Mouse (Mus musculus): ENCODE measurements around the gene Adamtsl5. TPM values are rescaled to one million over a fixed set of nuclear protein-coding genes. Genes with fewer than 3 reads are reported as not detected.

Adamtsl5 gene
- total and polyA plus RNA-seq, 2 experiments from 2014 or later, result 0.62 to 0.77 TPM

DNA sequence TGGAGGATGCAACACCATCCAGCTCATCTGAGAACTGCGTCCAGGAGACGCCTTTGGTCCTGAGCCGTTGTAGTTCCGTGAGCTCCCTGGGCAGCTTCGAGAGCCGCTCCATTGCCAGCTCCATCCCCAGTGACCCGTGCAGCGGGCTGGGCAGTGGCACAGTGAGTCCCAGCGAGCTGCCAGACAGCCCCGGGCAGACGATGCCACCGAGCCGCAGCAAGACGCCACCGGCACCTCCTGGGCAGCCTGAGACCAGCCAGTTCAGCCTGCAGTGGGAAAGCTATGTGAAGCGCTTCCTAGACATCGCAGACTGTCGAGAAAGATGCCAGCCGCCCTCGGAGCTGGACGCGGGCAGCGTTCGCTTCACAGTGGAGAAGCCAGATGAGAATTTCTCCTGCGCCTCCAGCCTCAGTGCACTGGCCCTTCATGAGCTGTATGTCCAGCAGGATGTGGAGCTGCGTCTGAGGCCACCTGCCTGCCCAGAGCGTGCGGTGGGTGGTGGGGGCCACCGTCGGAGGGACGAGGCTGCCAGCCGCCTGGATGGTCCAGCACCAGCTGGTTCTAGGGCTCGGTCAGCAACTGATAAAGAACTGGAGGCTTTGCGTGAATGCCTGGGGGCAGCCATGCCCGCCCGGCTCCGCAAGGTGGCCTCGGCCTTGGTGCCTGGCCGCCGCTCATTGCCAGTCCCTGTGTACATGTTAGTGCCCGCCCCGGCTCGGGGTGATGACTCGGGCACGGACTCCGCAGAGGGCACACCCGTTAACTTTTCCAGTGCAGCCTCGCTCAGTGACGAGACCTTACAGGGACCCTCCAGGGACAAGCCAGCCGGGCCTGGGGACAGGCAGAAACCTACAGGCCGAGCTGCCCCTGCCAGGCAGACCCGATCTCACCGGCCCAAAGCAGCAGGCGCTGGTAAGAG is 35.4 kb downstream of the Adamtsl5 start:
- no peaks in the 10 kb centered on the region for H3K9me3 ChIP-seq (ENCODE audit: low read length)
- TF ChIP-seq CTCF (IDR thresholded peaks at IDR 0.05), result no peak
- no peak for ATAC-seq (ENCODE audit: low FRiP score)
- no peak overlapping the region for H3K4me2 ChIP-seq (ENCODE audit: low read depth, low read length, poor library complexity, severe bottlenecking)
- H3K27me3 ChIP-seq (ENCODE audit: insufficient read depth, low read length), result no peaks in the 10 kb centered on the region
- no peak overlapping the region for H3K27ac ChIP-seq (ENCODE audit: low read depth, low read length)
- DNase-seq (ENCODE audit: low spot score), result no peak
- no peak overlapping the region for H3K4me3 ChIP-seq (ENCODE audit: low read depth, low read length)
- no peaks in the 10 kb centered on the region for H3K4me1 ChIP-seq (ENCODE audit: insufficient read depth, low read length)
- WGBS, result 76% methylated on average over 53 of the region's 54 CpGs
- H3K9ac ChIP-seq (replicated peaks; ENCODE audit: low read length, poor library complexity, severe bottlenecking), result no peak overlapping the region
- H3K36me3 ChIP-seq (ENCODE audit: insufficient read depth, low read length), result peaks cover 86% of the 10 kb centered on the region

DNA sequence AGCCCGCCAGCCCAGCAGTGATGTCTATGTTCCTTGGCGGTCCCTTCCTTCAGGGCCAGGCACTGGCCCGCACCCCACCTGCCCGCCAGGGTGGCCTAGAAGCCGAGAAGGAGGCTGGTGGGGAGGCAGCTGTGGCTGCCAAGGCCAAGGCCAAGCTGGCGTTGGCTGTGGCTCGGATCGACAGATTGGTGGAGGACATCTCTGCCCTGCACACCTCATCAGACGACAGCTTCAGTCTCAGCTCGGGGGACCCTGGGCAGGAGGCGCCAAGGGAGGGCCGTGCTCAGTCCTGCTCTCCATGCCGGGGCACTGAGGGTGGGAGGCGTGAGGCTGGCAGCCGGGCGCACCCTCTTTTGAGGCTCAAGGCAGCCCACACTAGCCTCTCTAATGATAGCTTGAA is 36.7 kb downstream of the Adamtsl5 start:
- H3K27ac ChIP-seq (ENCODE audit: low read depth, low read length), result no peak overlapping the region
- ATAC-seq (ENCODE audit: low FRiP score) (0 out of 2 replicates have a peak, but pooled peaks have one; percentile 1), DNase-seq (ENCODE audit: low spot score) (no peak)
- TF ChIP-seq CTCF (IDR thresholded peaks at IDR 0.05), result no peak
- no peak overlapping the region for H3K4me3 ChIP-seq (ENCODE audit: low read depth, low read length)
- H3K9me3 ChIP-seq (ENCODE audit: low read length), result no peaks in the 10 kb centered on the region
- 88% methylated on average over 16 of the region's 16 CpGs for WGBS
- H3K4me1 ChIP-seq (ENCODE audit: insufficient read depth, low read length), result no peaks in the 10 kb centered on the region
- H3K9ac ChIP-seq (replicated peaks; ENCODE audit: low read length, poor library complexity, severe bottlenecking), result no peak overlapping the region
- peaks cover 87% of the 10 kb centered on the region for H3K36me3 ChIP-seq (ENCODE audit: insufficient read depth, low read length)
- no peaks in the 10 kb centered on the region for H3K27me3 ChIP-seq (ENCODE audit: insufficient read depth, low read length)
- no peak overlapping the region for H3K4me2 ChIP-seq (ENCODE audit: low read depth, low read length, poor library complexity, severe bottlenecking)

GRCm38 (mm10) chr10:80304862-80305261 is 43.4 kb downstream of the Adamtsl5 start:
- no peak for ATAC-seq (ENCODE audit: low FRiP score)
- H3K27me3 ChIP-seq (ENCODE audit: insufficient read depth, low read length), result no peaks in the 10 kb centered on the region
- H3K36me3 ChIP-seq (ENCODE audit: insufficient read depth, low read length), result peaks cover 58% of the 10 kb centered on the region
- H3K9me3 ChIP-seq (ENCODE audit: low read length), result no peaks in the 10 kb centered on the region
- H3K4me1 ChIP-seq (ENCODE audit: insufficient read depth, low read length), result peaks cover 24% of the 10 kb centered on the region
- peak overlapping the region; percentile 44; the same call in 1 of the 2 replicates for H3K9ac ChIP-seq (replicated peaks; ENCODE audit: low read length, poor library complexity, severe bottlenecking)
- H3K27ac ChIP-seq (ENCODE audit: low read depth, low read length), result no peak overlapping the region; the same call in 1 of the 2 replicates
- H3K4me3 ChIP-seq (ENCODE audit: low read depth, low read length), result no peak overlapping the region
- TF ChIP-seq CTCF (IDR thresholded peaks at IDR 0.05), result no peak
- H3K4me2 ChIP-seq (ENCODE audit: low read depth, low read length, poor library complexity, severe bottlenecking), result no peak overlapping the region
- no peak for DNase-seq (ENCODE audit: low spot score)
- WGBS, result 36% methylated on average over 25 of the region's 25 CpGs

DNA sequence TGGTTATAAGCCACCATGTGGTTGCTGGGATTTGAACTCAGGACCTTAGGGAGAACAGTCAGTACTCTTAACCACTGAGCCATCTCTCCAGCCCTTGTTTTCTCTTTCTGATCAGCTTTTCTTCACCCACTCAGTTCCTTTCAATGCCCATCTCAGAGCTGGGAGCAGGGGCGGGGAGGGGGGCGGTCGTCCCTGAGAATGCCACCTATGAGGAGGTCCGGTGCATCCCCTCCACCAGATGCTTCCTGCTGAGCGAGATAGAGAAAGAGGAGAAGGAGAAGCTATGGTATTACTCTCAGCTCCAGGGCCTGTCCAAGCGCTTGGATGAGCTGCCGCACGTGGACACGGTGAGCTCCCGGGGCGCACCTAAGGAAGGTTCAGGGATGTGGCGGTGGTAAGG is 43.8 kb downstream of the Adamtsl5 start:
- H3K27me3 ChIP-seq (ENCODE audit: insufficient read depth, low read length), result no peaks in the 10 kb centered on the region
- H3K27ac ChIP-seq (ENCODE audit: low read depth, low read length), result no peak overlapping the region; the same call in 1 of the 2 replicates
- peaks cover 57% of the 10 kb centered on the region for H3K36me3 ChIP-seq (ENCODE audit: insufficient read depth, low read length)
- ATAC-seq (ENCODE audit: low FRiP score), result no peak
- no peak for TF ChIP-seq CTCF (IDR thresholded peaks at IDR 0.05)
- H3K9me3 ChIP-seq (ENCODE audit: low read length), result no peaks in the 10 kb centered on the region
- no peak for DNase-seq (ENCODE audit: low spot score)
- peak overlapping the region; percentile 44; the same call in 1 of the 2 replicates for H3K9ac ChIP-seq (replicated peaks; ENCODE audit: low read length, poor library complexity, severe bottlenecking)
- no peak overlapping the region for H3K4me2 ChIP-seq (ENCODE audit: low read depth, low read length, poor library complexity, severe bottlenecking)
- H3K4me3 ChIP-seq (ENCODE audit: low read depth, low read length), result no peak overlapping the region
- peaks cover 24% of the 10 kb centered on the region for H3K4me1 ChIP-seq (ENCODE audit: insufficient read depth, low read length)
- 47% methylated on average over 12 of the region's 12 CpGs for WGBS

DNA sequence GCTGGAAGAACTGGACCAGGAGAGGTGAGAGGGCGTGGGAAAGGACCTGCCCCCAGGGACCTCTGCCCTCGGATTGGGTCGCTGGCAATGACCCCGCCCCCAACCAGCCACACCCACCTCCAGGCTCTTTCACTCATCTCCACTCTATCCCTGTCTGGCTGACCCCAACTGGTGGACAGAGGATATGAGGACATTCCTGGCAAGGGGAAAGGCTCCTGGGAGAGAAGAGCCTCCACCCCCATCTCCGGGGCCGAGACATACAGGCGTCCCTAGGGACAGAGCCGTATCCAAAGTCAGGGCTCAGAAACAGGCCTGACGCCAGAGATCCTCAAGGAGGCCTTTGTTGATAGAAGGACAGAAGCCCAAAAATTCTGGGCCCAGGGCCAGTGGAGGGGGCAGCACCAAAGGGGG is 45.7 kb downstream of the Adamtsl5 start:
- Histone ChIP-seq H3K4me1 (ENCODE audit: insufficient read depth, low read length) (peaks cover 27% of the 10 kb centered on the region), H3K4me2 (ENCODE audit: low read depth, low read length, poor library complexity, severe bottlenecking) (peak overlapping the region; percentile 91), H3K4me3 (ENCODE audit: low read depth, low read length) (peak overlapping the region; percentile 58), H3K36me3 (ENCODE audit: insufficient read depth, low read length) (peaks cover 38% of the 10 kb centered on the region), H3K9me3 (ENCODE audit: low read length) (no peaks in the 10 kb centered on the region), H3K27ac (ENCODE audit: low read depth, low read length) (peak overlapping the region; percentile 100), H3K9ac (replicated peaks; ENCODE audit: low read length, poor library complexity, severe bottlenecking) (peak overlapping the region; percentile 91), H3K27me3 (ENCODE audit: insufficient read depth, low read length) (no peaks in the 10 kb centered on the region)
- peak; percentile 93 for DNase-seq (ENCODE audit: low spot score)
- 11% methylated on average over 9 of the region's 9 CpGs for WGBS
- ATAC-seq (ENCODE audit: low FRiP score), result peak; percentile 12
- TF ChIP-seq CTCF (IDR thresholded peaks at IDR 0.05), result no peak; the same call in 1 of the 2 replicates

DNA sequence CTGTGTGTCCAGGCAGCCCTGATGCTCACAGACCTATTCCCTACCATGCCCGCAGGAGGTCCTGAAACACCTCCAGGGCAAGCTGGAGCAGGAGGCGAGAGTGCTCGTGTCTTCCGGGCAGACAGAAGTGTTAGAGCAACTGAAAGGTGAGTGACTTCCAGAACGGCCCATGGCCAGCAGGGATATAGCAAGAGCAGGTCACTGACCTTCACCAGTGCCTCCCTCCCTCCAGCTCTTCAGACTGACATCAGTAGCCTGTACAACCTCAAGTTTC is 46.2 kb downstream of the Adamtsl5 start:
- WGBS, result 46% methylated on average over 5 of the region's 5 CpGs
- Histone ChIP-seq H3K9ac (replicated peaks; ENCODE audit: low read length, poor library complexity, severe bottlenecking) (peak overlapping the region; percentile 91), H3K4me2 (ENCODE audit: low read depth, low read length, poor library complexity, severe bottlenecking) (peak overlapping the region; percentile 91), H3K4me3 (ENCODE audit: low read depth, low read length) (peak overlapping the region; percentile 58), H3K9me3 (ENCODE audit: low read length) (no peaks in the 10 kb centered on the region), H3K36me3 (ENCODE audit: insufficient read depth, low read length) (peaks cover 34% of the 10 kb centered on the region), H3K27ac (ENCODE audit: low read depth, low read length) (peak overlapping the region; percentile 100), H3K27me3 (ENCODE audit: insufficient read depth, low read length) (no peaks in the 10 kb centered on the region), H3K4me1 (ENCODE audit: insufficient read depth, low read length) (peaks cover 32% of the 10 kb centered on the region)
- DNase-seq (ENCODE audit: low spot score) (no peak), ATAC-seq (ENCODE audit: low FRiP score) (no peak)
- TF ChIP-seq CTCF (IDR thresholded peaks at IDR 0.05), result no peak
